ENCODE assay signal across 8 mouse cellular contexts in the genomic region with DNA sequence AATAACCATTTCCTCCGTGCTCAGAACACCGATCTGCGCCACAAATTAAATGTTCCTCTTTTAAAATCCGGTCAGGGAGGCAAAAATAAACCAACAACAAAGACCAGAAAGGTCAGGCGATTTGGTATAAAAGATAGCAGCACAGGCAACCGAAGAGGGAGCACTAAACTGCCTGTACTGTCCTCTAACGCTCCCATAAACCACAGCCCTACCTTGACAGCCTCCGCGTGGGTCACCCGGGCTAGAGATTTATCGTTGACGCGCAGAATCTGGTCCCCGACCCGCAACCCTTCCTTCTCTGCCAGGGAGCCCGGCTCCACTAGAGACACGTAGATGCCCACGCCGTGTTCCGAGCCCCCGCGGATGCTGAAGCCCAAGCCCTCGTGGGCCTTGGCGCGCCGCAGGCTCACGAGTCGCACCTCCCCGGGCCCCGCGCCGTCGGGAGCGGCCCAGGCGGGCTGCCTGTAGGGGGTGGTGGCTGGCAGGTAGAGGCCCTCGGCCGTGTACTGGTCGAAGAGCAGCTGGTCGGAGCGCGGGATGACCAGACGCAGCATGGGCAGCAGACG. TPM values are rescaled to one million over a fixed set of nuclear protein-coding genes. Genes with fewer than 3 reads are reported as not detected.
DNase-seq lines count a peak whose midpoint lies in the region; ATAC-seq and TF ChIP-seq lines count a peak whose summit lies in the region.

No protein-coding gene starts in this region.

- H3K4me3 ChIP-seq in heart, adult 2 months, result peak overlapping the region; percentile 57
- H3K4me3 ChIP-seq in C2C12 (ENCODE audit: insufficient read depth, poor library complexity, severe bottlenecking), result peak overlapping the region; percentile 44
- peak overlapping the region; percentile 63 for H3K4me3 ChIP-seq in forebrain, embryonic 13.5 days
- peak overlapping the region; percentile 66 for H3K4me3 ChIP-seq in liver, embryonic 11.5 days (ENCODE audit: low read depth, low read length)

- peak; percentile 9; the same call in 1 of the 2 replicates for ATAC-seq in forebrain, embryonic 13.5 days
- no peak for ATAC-seq in liver, embryonic 11.5 days (replicated peaks; ENCODE audit: low FRiP score)

- peaks cover 8% of the 10 kb centered on the region for H3K79me3 ChIP-seq in C2C12 (ENCODE audit: low read depth)

- TF ChIP-seq EP300 in heart, adult 2 months (IDR thresholded peaks at IDR 0.05; ENCODE audit: insufficient read depth, low read depth, low read length), result no peak

- no peak for DNase-seq in heart, adult 2 months
- DNase-seq in heart, adult 18-20 months, result no peak
- DNase-seq in liver, embryonic 11.5 days (ENCODE audit: low spot score), result no peak
- DNase-seq in ovary, postnatal 36 days (ENCODE audit: low spot score), result no peak
- no peak for DNase-seq in cerebellum, adult 11 months
- no peak for DNase-seq in kidney, adult 9 months

- H3K27ac ChIP-seq in heart, adult 2 months, result no peak overlapping the region
- H3K27ac ChIP-seq in forebrain, embryonic 13.5 days, result no peak overlapping the region
- no peak overlapping the region for H3K27ac ChIP-seq in liver, embryonic 11.5 days (ENCODE audit: low read depth, low read length)

- intact Hi-C loops in heart, adult 2 months (cut with DNase I), result no loop called here

- H3K27me3 ChIP-seq in heart, adult 2 months (ENCODE audit: control insufficient read depth, insufficient read depth, low read length), result peaks cover 2% of the 10 kb centered on the region; the same call in 1 of the 2 replicates
- no peaks in the 10 kb centered on the region for H3K27me3 ChIP-seq in C2C12 (ENCODE audit: control insufficient read depth, insufficient read depth, insufficient read length)
- peaks cover 19% of the 10 kb centered on the region for H3K27me3 ChIP-seq in forebrain, embryonic 13.5 days
- peaks cover 41% of the 10 kb centered on the region for H3K27me3 ChIP-seq in liver, embryonic 11.5 days (replicated peaks; ENCODE audit: control insufficient read depth, insufficient read depth, low read length)

- H3K9me3 ChIP-seq in forebrain, embryonic 13.5 days (replicated peaks), result peaks cover under 1% of the 10 kb centered on the region; the same call in 1 of the 2 replicates
- no peaks in the 10 kb centered on the region for H3K9me3 ChIP-seq in liver, embryonic 11.5 days (ENCODE audit: control insufficient read depth, low read length)

- no peaks in the 10 kb centered on the region for H3K36me3 ChIP-seq in heart, adult 2 months (ENCODE audit: control insufficient read depth, insufficient read depth, low read length)
- no peaks in the 10 kb centered on the region for H3K36me3 ChIP-seq in C2C12 (ENCODE audit: control insufficient read depth, insufficient read depth)
- H3K36me3 ChIP-seq in forebrain, embryonic 13.5 days (ENCODE audit: poor library complexity, severe bottlenecking), result no peaks in the 10 kb centered on the region
- H3K36me3 ChIP-seq in liver, embryonic 11.5 days (ENCODE audit: control insufficient read depth, insufficient read depth, low read length), result no peaks in the 10 kb centered on the region

- H3ac ChIP-seq in C2C12 (ENCODE audit: control insufficient read depth, insufficient read length, low read depth), result peak overlapping the region; percentile 47

- 7% methylated on average over 43 of the region's 43 CpGs for WGBS in heart, adult 2 months
- WGBS in forebrain, embryonic 13.5 days, result 3% methylated on average over 43 of the region's 43 CpGs
- 3% methylated on average over 43 of the region's 43 CpGs for WGBS in liver, embryonic 11.5 days

- H3K79me2 ChIP-seq in heart, adult 2 months (replicated peaks; ENCODE audit: control insufficient read depth, insufficient read depth, low read length), result no peaks in the 10 kb centered on the region
- peaks cover 30% of the 10 kb centered on the region for H3K79me2 ChIP-seq in C2C12 (ENCODE audit: control insufficient read depth, insufficient read depth)

- TF ChIP-seq CTCF in heart, adult 2 months (IDR thresholded peaks at IDR 0.05), result no peak
- no peak for TF ChIP-seq CTCF in C2C12 (IDR thresholded peaks at IDR 0.05; ENCODE audit: control insufficient read depth, insufficient read depth, insufficient read length)

- TF ChIP-seq POLR2A in heart, adult 2 months (IDR thresholded peaks at IDR 0.05; ENCODE audit: insufficient read depth, low read depth, low read length), result no peak

- peak overlapping the region; percentile 92 for H3K4me2 ChIP-seq in forebrain, embryonic 13.5 days
- H3K4me2 ChIP-seq in liver, embryonic 11.5 days, result peak overlapping the region; percentile 86

- H3K9ac ChIP-seq in heart, adult 2 months (ENCODE audit: low read depth, low read length), result peak overlapping the region; percentile 54
- peak overlapping the region; percentile 70 for H3K9ac ChIP-seq in forebrain, embryonic 13.5 days
- no peak overlapping the region for H3K9ac ChIP-seq in liver, embryonic 11.5 days (ENCODE audit: low read depth, low read length)

- H3K4me1 ChIP-seq in heart, adult 2 months (ENCODE audit: control insufficient read depth, insufficient read depth, low read length), result peaks cover 3% of the 10 kb centered on the region
- peaks cover 50% of the 10 kb centered on the region for H3K4me1 ChIP-seq in forebrain, embryonic 13.5 days
- H3K4me1 ChIP-seq in liver, embryonic 11.5 days (replicated peaks; ENCODE audit: control insufficient read depth, insufficient read depth, low read length), result peaks cover 11% of the 10 kb centered on the region; the same call in 1 of the 2 replicates

TF ChIP-seq in C2C12, 6 proteins besides CTCF, POLR2A, EP300 and RAD21:
- TF ChIP-seq MAX (IDR thresholded peaks at IDR 0.05), result no peak
- TF ChIP-seq USF1 (IDR thresholded peaks at IDR 0.05; ENCODE audit: low read depth), result no peak
- no peak for TF ChIP-seq CEBPB (IDR thresholded peaks at IDR 0.05; ENCODE audit: low read depth)
- no peak for TF ChIP-seq MYOG (IDR thresholded peaks at IDR 0.05; ENCODE audit: control insufficient read depth, extremely low read depth, insufficient read length)
- TF ChIP-seq MYOD1 (IDR thresholded peaks at IDR 0.05; ENCODE audit: control insufficient read depth, insufficient read length, low read depth), result no peak
- no peak for TF ChIP-seq FOSL1 (IDR thresholded peaks at IDR 0.05; ENCODE audit: insufficient read depth, low read length, poor library complexity, severe bottlenecking)

RNA-seq across cellular contexts. Expression of a gene that starts 1.3 kb away (rescaled TPM):
- 10 to 100 TPM; 29.9 to 31.4 TPM for total RNA-seq in heart, adult 2 months (2021)
- polyA plus RNA-seq in heart, adult 2 months (2012; rRNA removed), result 33.9 and 44.7 TPM in 2 replicates
- 10 to 100 TPM; 15.2 to 23.6 TPM for total RNA-seq in heart, adult 18-20 months (2021)
- 28.9 TPM for polyA plus RNA-seq in C2C12 (2012; fragmentation: generic; extraction: Trizol)
- polyA plus RNA-seq in forebrain, embryonic 13.5 days (2015; fragmentation: Nextera tagmentation; extraction: Ambion mirVana), result 5.5 and 6.1 TPM in 2 replicates
- polyA plus RNA-seq in liver, embryonic 11.5 days (2014; fragmentation: Nextera tagmentation; extraction: Ambion mirVana), result 2.0 and 2.4 TPM in 2 replicates

RNA-seq across cellular contexts. Expression of a gene that starts 50.1 kb away (rescaled TPM):
- total RNA-seq in heart, adult 2 months (2021), result 100 to 1,000 TPM; 138 to 164 TPM
- 53.6 and 80.9 TPM in 2 replicates for polyA plus RNA-seq in heart, adult 2 months (2012; rRNA removed)
- total RNA-seq in heart, adult 18-20 months (2021), result 100 to 1,000 TPM; 143 to 157 TPM
- 335 TPM for polyA plus RNA-seq in C2C12 (2012; fragmentation: generic; extraction: Trizol)
- 444 and 467 TPM in 2 replicates for polyA plus RNA-seq in forebrain, embryonic 13.5 days (2015; fragmentation: Nextera tagmentation; extraction: Ambion mirVana)
- polyA plus RNA-seq in liver, embryonic 11.5 days (2014; fragmentation: Nextera tagmentation; extraction: Ambion mirVana), result 191 and 204 TPM in 2 replicates
